Mouse (Mus musculus): ENCODE measurements around the gene Glrx5. TPM values are rescaled to one million over a fixed set of nuclear protein-coding genes. Genes with fewer than 3 reads are reported as not detected.

Glrx5 gene
- total and polyA plus RNA-seq, 3 experiments, result 86.5 to 103 (median 94.7) TPM

DNA sequence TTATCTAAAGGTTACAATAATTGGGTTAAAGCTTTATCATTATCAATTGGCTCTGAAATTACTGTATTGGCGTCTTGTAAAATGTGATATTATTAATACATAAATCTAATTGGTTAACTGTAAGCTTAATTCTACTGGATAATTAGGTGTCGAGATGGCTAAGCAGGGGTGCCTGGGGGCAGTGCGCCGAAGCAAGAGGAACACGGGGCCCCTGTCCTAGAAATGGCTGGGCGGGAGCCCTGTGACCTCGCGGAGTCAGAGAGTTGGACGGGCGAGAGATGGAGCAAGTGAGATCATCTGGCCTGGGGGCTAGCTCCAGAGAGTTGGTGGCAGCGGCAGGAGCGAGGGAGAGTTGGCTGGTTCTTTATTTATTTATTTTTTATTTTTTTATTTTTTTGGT is 17.3 kb downstream of the Glrx5 start:
- intact Hi-C loops (cut with DNase I), result loop anchor here (5.0 to 10.0 kb wide), 2 partner anchors 125 to 377 kb away; partner anchors contain the start of gene Tcl1b5
- DNase-seq, result no peak
- WGBS, result 79% methylated on average over 12 of the region's 12 CpGs
- Histone ChIP-seq H3K4me3 (no peak overlapping the region), H3K9ac (ENCODE audit: low read depth, low read length) (no peak overlapping the region), H3K4me1 (ENCODE audit: control insufficient read depth, insufficient read depth, low read length) (no peaks in the 10 kb centered on the region), H3K79me2 (replicated peaks; ENCODE audit: control insufficient read depth, insufficient read depth, low read length) (no peaks in the 10 kb centered on the region), H3K27me3 (ENCODE audit: control insufficient read depth, insufficient read depth, low read length) (no peaks in the 10 kb centered on the region), H3K27ac (no peak overlapping the region), H3K36me3 (ENCODE audit: control insufficient read depth, insufficient read depth, low read length) (no peaks in the 10 kb centered on the region)
- no peak for TF ChIP-seq POLR2A (IDR thresholded peaks at IDR 0.05; ENCODE audit: insufficient read depth, low read depth, low read length)
- no peak for TF ChIP-seq CTCF (IDR thresholded peaks at IDR 0.05)
- no peak for TF ChIP-seq EP300 (IDR thresholded peaks at IDR 0.05; ENCODE audit: insufficient read depth, low read depth, low read length)

DNA sequence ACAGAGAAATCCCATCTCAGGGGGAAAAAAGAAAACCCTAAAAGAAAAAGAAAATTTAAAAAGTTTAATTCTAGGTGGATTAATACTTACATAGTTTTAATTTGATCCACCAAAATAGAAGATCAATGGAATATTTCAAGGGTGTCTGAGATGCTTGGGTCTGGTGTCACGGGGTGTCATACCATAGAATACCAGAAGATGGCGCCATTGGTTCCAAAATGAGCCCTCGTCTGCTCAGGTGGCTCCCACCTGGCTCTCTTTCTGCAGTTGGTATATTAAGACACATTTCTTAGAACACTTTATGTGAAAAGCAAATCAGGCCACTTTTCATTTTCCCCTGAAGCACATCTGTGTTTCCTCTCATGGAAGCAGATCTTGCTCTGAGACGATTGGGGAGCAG is 18.4 kb downstream of the Glrx5 start:
- 12% methylated on average over 4 of the region's 4 CpGs for WGBS
- H3K27me3 ChIP-seq (ENCODE audit: control insufficient read depth, insufficient read depth, low read length), result no peaks in the 10 kb centered on the region
- TF ChIP-seq EP300 (IDR thresholded peaks at IDR 0.05; ENCODE audit: insufficient read depth, low read depth, low read length) (no peak), POLR2A (IDR thresholded peaks at IDR 0.05; ENCODE audit: insufficient read depth, low read depth, low read length) (no peak), CTCF (IDR thresholded peaks at IDR 0.05) (peak; percentile 90; the same call in 1 of the 2 replicates)
- H3K9ac ChIP-seq (ENCODE audit: low read depth, low read length), result no peak overlapping the region
- H3K27ac ChIP-seq, result no peak overlapping the region
- no peaks in the 10 kb centered on the region for H3K4me1 ChIP-seq (ENCODE audit: control insufficient read depth, insufficient read depth, low read length)
- H3K4me3 ChIP-seq, result no peak overlapping the region
- H3K79me2 ChIP-seq (replicated peaks; ENCODE audit: control insufficient read depth, insufficient read depth, low read length), result no peaks in the 10 kb centered on the region
- DNase-seq, result peak in 1 of 2 experiments; percentile 42
- no peaks in the 10 kb centered on the region for H3K36me3 ChIP-seq (ENCODE audit: control insufficient read depth, insufficient read depth, low read length)
- intact Hi-C loops (cut with DNase I), result loop anchor here (1.0 to 10.0 kb wide), 3 partner anchors 53 to 376 kb away; partner anchors contain the start of gene Tcl1b5

DNA sequence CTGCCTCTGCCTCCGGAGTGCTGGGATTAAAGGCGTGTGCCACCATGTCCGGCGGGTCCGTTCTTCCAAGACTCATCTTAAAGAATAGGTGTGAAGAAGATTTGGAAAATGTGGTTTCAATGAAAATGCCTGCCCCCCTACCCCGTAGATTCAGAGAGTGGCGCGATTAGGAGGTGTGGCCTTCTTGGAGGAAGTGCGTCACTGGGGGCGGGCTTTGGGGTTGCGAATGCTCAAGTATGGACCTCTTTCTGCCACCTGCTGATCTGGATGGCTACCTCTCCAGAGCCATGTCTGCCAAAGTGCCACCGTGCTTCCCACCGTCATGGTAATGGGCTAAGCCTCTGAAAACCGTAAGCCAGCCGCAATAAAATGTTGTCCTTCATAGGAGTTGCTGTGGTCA is 21.6 kb downstream of the Glrx5 start:
- Histone ChIP-seq H3K4me3 (no peak overlapping the region), H3K36me3 (ENCODE audit: control insufficient read depth, insufficient read depth, low read length) (no peaks in the 10 kb centered on the region), H3K27me3 (ENCODE audit: control insufficient read depth, insufficient read depth, low read length) (no peaks in the 10 kb centered on the region), H3K27ac (no peak overlapping the region), H3K4me1 (ENCODE audit: control insufficient read depth, insufficient read depth, low read length) (no peaks in the 10 kb centered on the region), H3K79me2 (replicated peaks; ENCODE audit: control insufficient read depth, insufficient read depth, low read length) (no peaks in the 10 kb centered on the region), H3K9ac (ENCODE audit: low read depth, low read length) (no peak overlapping the region)
- intact Hi-C loops (cut with DNase I), result loop anchor here (5.0 to 10.0 kb wide), 2 partner anchors 121 to 373 kb away; partner anchors contain the start of gene Tcl1b5
- DNase-seq, result no peak
- WGBS, result 87% methylated on average over 15 of the region's 15 CpGs
- TF ChIP-seq EP300 (IDR thresholded peaks at IDR 0.05; ENCODE audit: insufficient read depth, low read depth, low read length) (no peak), CTCF (IDR thresholded peaks at IDR 0.05) (no peak), POLR2A (IDR thresholded peaks at IDR 0.05; ENCODE audit: insufficient read depth, low read depth, low read length) (no peak)

DNA sequence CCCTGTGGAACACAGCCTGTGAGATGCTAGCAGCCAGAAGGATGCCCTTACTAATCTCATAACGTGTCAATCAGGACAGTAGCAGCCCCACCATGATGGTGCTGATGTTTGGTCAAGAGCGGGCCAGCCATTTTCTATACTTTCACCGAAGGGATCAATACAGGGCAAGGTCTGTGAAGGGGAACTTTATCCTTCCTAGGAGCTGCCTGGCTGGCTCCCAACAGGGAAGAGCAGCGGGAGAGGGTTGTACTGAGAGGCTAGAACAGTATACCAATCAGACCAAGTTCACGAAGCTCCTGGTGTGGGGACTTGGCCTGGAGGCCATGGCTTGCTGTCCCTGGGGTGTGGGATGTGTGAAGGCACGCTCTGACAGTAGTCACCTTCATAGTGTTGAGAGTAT is 22.8 kb downstream of the Glrx5 start:
- no peaks in the 10 kb centered on the region for H3K4me1 ChIP-seq (ENCODE audit: control insufficient read depth, insufficient read depth, low read length)
- WGBS, result 76% methylated on average over 6 of the region's 6 CpGs

DNA sequence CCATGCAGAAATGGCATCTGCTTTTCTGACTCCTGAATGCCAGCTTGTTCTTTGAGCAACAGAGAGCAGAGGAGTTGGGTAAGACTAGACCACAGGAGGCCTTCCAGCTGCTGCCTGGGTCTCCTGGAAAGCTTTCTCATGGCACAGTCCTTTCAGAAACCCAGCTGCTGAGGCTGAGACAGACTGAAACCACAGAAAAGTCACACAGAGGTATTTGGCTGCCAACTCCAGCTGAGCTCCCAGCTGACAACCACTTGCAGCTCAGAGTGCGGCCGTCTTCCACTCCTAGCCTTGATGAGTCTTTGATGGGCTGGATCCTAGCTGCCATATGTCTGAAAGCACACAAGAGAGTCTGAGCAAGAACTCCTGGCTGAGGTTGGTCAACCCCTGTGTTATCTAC is 27.5 kb downstream of the Glrx5 start:
- 77% methylated on average over 2 of the region's 2 CpGs for WGBS
- Histone ChIP-seq H3K27me3 (ENCODE audit: control insufficient read depth, insufficient read depth, low read length) (no peaks in the 10 kb centered on the region), H3K79me2 (replicated peaks; ENCODE audit: control insufficient read depth, insufficient read depth, low read length) (no peaks in the 10 kb centered on the region), H3K36me3 (ENCODE audit: control insufficient read depth, insufficient read depth, low read length) (no peaks in the 10 kb centered on the region), H3K9ac (ENCODE audit: low read depth, low read length) (no peak overlapping the region), H3K27ac (no peak overlapping the region), H3K4me3 (no peak overlapping the region), H3K4me1 (ENCODE audit: control insufficient read depth, insufficient read depth, low read length) (no peaks in the 10 kb centered on the region)
- TF ChIP-seq POLR2A (IDR thresholded peaks at IDR 0.05; ENCODE audit: insufficient read depth, low read depth, low read length), result no peak
- no peak for TF ChIP-seq EP300 (IDR thresholded peaks at IDR 0.05; ENCODE audit: insufficient read depth, low read depth, low read length)
- intact Hi-C loops (cut with DNase I), result no loop called here
- DNase-seq, result no peak

More for the DNA sequence above, 22.8 kb downstream of the Glrx5 start:
- Histone ChIP-seq H3K27me3 (ENCODE audit: control insufficient read depth, insufficient read depth, low read length) (no peaks in the 10 kb centered on the region), H3K9ac (ENCODE audit: low read depth, low read length) (no peak overlapping the region), H3K79me2 (replicated peaks; ENCODE audit: control insufficient read depth, insufficient read depth, low read length) (no peaks in the 10 kb centered on the region), H3K4me3 (no peak overlapping the region), H3K27ac (no peak overlapping the region), H3K36me3 (ENCODE audit: control insufficient read depth, insufficient read depth, low read length) (no peaks in the 10 kb centered on the region)
- no peak for DNase-seq
- intact Hi-C loops (cut with DNase I), result loop anchor here (10.0 kb wide), 1 partner anchor 119 kb away; the partner anchor contains the start of gene Tcl1b5
- TF ChIP-seq EP300 (IDR thresholded peaks at IDR 0.05; ENCODE audit: insufficient read depth, low read depth, low read length) (no peak), POLR2A (IDR thresholded peaks at IDR 0.05; ENCODE audit: insufficient read depth, low read depth, low read length) (no peak), CTCF (IDR thresholded peaks at IDR 0.05) (no peak)

DNA sequence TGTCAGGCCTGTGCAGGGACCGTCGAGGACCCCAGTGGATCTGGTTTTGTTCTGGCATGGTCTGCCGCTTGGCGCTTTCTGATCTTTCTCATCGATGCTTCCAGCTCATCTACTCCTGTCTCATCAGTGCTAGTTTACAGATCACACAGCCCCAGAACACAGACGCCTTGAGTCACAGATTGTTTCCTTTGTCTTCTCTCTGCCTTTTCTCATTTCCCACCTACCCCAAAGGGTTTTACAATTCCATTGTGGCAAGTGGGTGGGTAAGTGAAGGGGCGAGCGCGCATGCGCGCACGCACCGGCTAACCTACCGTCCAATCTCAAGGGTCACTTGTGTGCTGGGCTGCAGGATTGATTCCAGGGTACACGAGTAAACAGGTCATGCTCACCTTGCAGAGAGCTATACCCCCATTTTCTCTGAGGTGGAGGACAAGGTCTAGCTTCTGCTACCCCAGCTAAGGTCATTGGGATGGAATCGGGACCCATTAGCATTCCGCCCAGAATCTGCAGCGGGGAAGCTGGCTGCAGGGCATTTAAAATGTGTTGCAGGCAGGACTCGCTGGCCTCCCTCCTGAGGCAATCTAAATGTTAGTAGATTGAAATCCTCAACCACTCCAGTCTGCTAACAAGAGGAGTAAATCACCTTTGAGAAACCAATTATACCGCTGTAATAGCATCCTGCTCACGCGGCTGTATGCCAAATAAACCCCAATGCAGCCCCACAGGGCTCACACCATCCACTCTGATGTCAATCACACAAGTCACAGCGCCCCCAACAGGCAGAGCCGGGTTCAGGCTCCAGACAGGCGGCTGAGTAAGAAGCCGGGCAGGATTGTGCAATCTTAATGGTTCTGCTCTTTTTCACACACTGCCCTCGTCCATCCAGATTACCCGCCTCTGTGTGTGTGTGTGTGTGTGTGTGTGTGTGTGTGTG is 31.0 kb downstream of the Glrx5 start:
- DNase-seq, result no peak
- H3K4me1 ChIP-seq (ENCODE audit: control insufficient read depth, insufficient read depth, low read length), result no peaks in the 10 kb centered on the region
- no peak overlapping the region for H3K4me3 ChIP-seq
- H3K27me3 ChIP-seq (ENCODE audit: control insufficient read depth, insufficient read depth, low read length), result no peaks in the 10 kb centered on the region
- WGBS, result 48% methylated on average over 28 of the region's 28 CpGs
- H3K9ac ChIP-seq (ENCODE audit: low read depth, low read length), result no peak overlapping the region
- no peak overlapping the region for H3K27ac ChIP-seq
- no peaks in the 10 kb centered on the region for H3K36me3 ChIP-seq (ENCODE audit: control insufficient read depth, insufficient read depth, low read length)
- TF ChIP-seq POLR2A (IDR thresholded peaks at IDR 0.05; ENCODE audit: insufficient read depth, low read depth, low read length) (no peak), CTCF (IDR thresholded peaks at IDR 0.05) (no peak), EP300 (IDR thresholded peaks at IDR 0.05; ENCODE audit: insufficient read depth, low read depth, low read length) (no peak)
- no peaks in the 10 kb centered on the region for H3K79me2 ChIP-seq (replicated peaks; ENCODE audit: control insufficient read depth, insufficient read depth, low read length)
- intact Hi-C loops (cut with DNase I), result no loop called here

Data from heart, adult 2 months (tissue).